Mouse (Mus musculus): Measurements from ENCODE around the gene Sigirr.

GRCm38 (mm10) chr7:141059929-141060328, 40.4 kb downstream of the Sigirr start:
- TF ChIP-seq POLR2A (IDR thresholded peaks at IDR 0.05; ENCODE audit: control insufficient read depth in 1 of 2, insufficient read depth in 1 of 2, low read depth in 1 of 2, low read length in 2 of 2, poor library complexity in 1 of 2): no peak
- no peak for TF ChIP-seq UBTF (IDR thresholded peaks at IDR 0.05; ENCODE audit: borderline replicate concordance, insufficient read depth, low read depth, low read length)
- TF ChIP-seq CTCF (IDR thresholded peaks at IDR 0.05 in 2 of 3, conservative IDR thresholded peaks at IDR 0.05 in 1 of 3; ENCODE audit: control insufficient read depth in 1 of 3, insufficient read depth in 1 of 3, low read depth in 2 of 3, low read length in 3 of 3, poor library complexity in 1 of 3, severe bottlenecking in 1 of 3): no peak
- no peak for TF ChIP-seq NELFE (IDR thresholded peaks at IDR 0.05; ENCODE audit: low read depth, low read length)
- no peak for TF ChIP-seq GABPA (IDR thresholded peaks at IDR 0.05; ENCODE audit: low read depth, low read length)
- no peak for TF ChIP-seq EP300 (IDR thresholded peaks at IDR 0.05; ENCODE audit: low read depth in 1 of 2, low read length in 2 of 2)
- no peak for TF ChIP-seq CHD2 (IDR thresholded peaks at IDR 0.05; ENCODE audit: low read length)
- no peak for TF ChIP-seq ELF1 (IDR thresholded peaks at IDR 0.05; ENCODE audit: low read depth, low read length)
- no peak for TF ChIP-seq HCFC1 (IDR thresholded peaks at IDR 0.05; ENCODE audit: low read depth, low read length)
- TF ChIP-seq RAD21 (IDR thresholded peaks at IDR 0.05; ENCODE audit: low read depth, low read length): no peak
- TF ChIP-seq E2F4 (IDR thresholded peaks at IDR 0.05; ENCODE audit: borderline replicate concordance, low read depth, low read length): no peak
- no peak for TF ChIP-seq TCF12 (IDR thresholded peaks at IDR 0.05; ENCODE audit: low read depth, low read length)
- no peak for TF ChIP-seq MYC (IDR thresholded peaks at IDR 0.05; ENCODE audit: low read depth, low read length)
- no peak for TF ChIP-seq TBP (IDR thresholded peaks at IDR 0.05; ENCODE audit: low read depth, low read length)
